Mouse (Mus musculus): ENCODE results near the gene Ncr1.
"Not testable (repeated sequence)": the region's sequence is repeated elsewhere in the genome, so short reads cannot be mapped to it uniquely, and the experiment has no call there.

Ncr1 gene

GRCm38 (mm10) chr7:4337509-4337908, at the start of gene Ncr1:
Ncr1 (plus strand) TSS chr7:4337724.
- DNase-seq (ENCODE audit: low spot score): no peak

GRCm38 (mm10) chr7:4292638-4293037, 44.9 kb upstream of the Ncr1 start:
- no peak for DNase-seq (ENCODE audit: low spot score)

- no peak for DNase-seq (ENCODE audit: low spot score)
Observed at GRCm38 (mm10) chr7:4297189-4297588, 40.3 kb upstream of the Ncr1 start.

- no peak for DNase-seq (ENCODE audit: low spot score)
Observed at GRCm38 (mm10) chr7:4300166-4300565, 37.4 kb upstream of the Ncr1 start.

- DNase-seq (ENCODE audit: low spot score): no peak
Observed at GRCm38 (mm10) chr7:4303457-4303856, 34.1 kb upstream of the Ncr1 start.

GRCm38 (mm10) chr7:4313109-4313508, 24.4 kb upstream of the Ncr1 start:
- not testable (repeated sequence) for DNase-seq (ENCODE audit: low spot score)

- DNase-seq (ENCODE audit: low spot score): not testable (repeated sequence)
Observed at GRCm38 (mm10) chr7:4313531-4313930, 24.0 kb upstream of the Ncr1 start.

- no peak for DNase-seq (ENCODE audit: low spot score)
Observed at GRCm38 (mm10) chr7:4323301-4323700, 14.2 kb upstream of the Ncr1 start.

GRCm38 (mm10) chr7:4373521-4373920, 36.0 kb downstream of the Ncr1 start:
- no peak for DNase-seq (ENCODE audit: low spot score)

All from adipocyte (in vitro differentiated cells).